Mouse (Mus musculus): ENCODE data around the gene Gm10256. TPM values are rescaled to one million over a fixed set of nuclear protein-coding genes. Genes with fewer than 3 reads are reported as not detected.
"Not testable (repeated sequence)": the region's sequence is repeated elsewhere in the genome, so short reads cannot be mapped to it uniquely, and the experiment has no call there.

The Gm10256 gene
- polyA plus RNA-seq (2012; rRNA removed): not detected in 2 replicates

DNA sequence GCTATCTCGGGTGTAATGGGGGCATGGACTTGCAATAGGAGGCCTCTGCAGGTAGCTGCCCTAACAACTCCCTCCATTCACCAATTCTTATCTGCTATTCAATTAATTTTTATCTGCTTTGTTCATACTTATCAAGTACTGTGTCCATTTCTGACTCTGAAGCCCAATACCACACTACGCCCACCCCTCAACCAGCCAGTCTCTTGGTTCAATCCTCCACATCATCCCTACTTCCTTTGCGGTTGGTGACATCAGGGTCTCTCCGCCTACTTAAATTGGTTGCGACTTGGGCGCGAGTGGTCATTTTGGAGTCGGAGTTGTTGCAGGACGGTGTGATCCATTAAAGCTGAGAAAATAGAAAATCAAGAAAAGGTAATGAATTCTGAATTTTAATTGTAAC, at the start of gene Gm10256, which contains the start of gene Rbmy:
Gene Gm10256, plus strand, starts transcription at position 320 of the 400 bp plus-strand sequence.
Gene Rbmy, plus strand, starts transcription at position 301 of the 400 bp plus-strand sequence.
- not testable (repeated sequence) for H3K27ac ChIP-seq (ENCODE audit: insufficient read depth, low read length); DNase-seq; H3K4me3 ChIP-seq (replicated peaks; ENCODE audit: insufficient read depth, low read depth, low read length); H3K27me3 ChIP-seq (ENCODE audit: control insufficient read depth, insufficient read depth, low read length); H3K4me1 ChIP-seq (ENCODE audit: control insufficient read depth, insufficient read depth, low read length)
- no CpG with 5 or more reads among the region's 9 CpGs for WGBS

DNA sequence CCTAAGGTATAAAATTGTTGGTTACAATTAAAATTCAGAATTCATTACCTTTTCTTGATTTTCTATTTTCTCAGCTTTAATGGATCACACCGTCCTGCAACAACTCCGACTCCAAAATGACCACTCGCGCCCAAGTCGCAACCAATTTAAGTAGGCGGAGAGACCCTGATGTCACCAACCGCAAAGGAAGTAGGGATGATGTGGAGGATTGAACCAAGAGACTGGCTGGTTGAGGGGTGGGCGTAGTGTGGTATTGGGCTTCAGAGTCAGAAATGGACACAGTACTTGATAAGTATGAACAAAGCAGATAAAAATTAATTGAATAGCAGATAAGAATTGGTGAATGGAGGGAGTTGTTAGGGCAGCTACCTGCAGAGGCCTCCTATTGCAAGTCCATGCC, 34.4 kb upstream of the Gm10256 start, which contains the start of gene Gm4064:
Gene Gm4064, minus strand, starts transcription at position 101 of the 400 bp plus-strand sequence.
- no CpG with 5 or more reads among the region's 8 CpGs for WGBS
- not testable (repeated sequence) for H3K4me1 ChIP-seq (ENCODE audit: control insufficient read depth, insufficient read depth, low read length); H3K27ac ChIP-seq (ENCODE audit: insufficient read depth, low read length); DNase-seq; H3K27me3 ChIP-seq (ENCODE audit: control insufficient read depth, insufficient read depth, low read length); H3K4me3 ChIP-seq (replicated peaks; ENCODE audit: insufficient read depth, low read depth, low read length)

DNA sequence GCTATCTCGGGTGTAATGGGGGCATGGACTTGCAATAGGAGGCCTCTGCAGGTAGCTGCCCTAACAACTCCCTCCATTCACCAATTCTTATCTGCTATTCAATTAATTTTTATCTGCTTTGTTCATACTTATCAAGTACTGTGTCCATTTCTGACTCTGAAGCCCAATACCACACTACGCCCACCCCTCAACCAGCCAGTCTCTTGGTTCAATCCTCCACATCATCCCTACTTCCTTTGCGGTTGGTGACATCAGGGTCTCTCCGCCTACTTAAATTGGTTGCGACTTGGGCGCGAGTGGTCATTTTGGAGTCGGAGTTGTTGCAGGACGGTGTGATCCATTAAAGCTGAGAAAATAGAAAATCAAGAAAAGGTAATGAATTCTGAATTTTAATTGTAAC, 70.2 kb downstream of the Gm10256 start, which contains the start of gene Gm10352:
Gene Gm10352, plus strand, starts transcription at position 301 of the 400 bp plus-strand sequence.
- no CpG with 5 or more reads among the region's 9 CpGs for WGBS
- not testable (repeated sequence) for H3K4me3 ChIP-seq (replicated peaks; ENCODE audit: insufficient read depth, low read depth, low read length); H3K27me3 ChIP-seq (ENCODE audit: control insufficient read depth, insufficient read depth, low read length); H3K27ac ChIP-seq (ENCODE audit: insufficient read depth, low read length); DNase-seq; H3K4me1 ChIP-seq (ENCODE audit: control insufficient read depth, insufficient read depth, low read length)

Other genes starting within 250 kb of the Gm10256 start
- not detected in 2 replicates for gene H2al2c, start 231.6 kb upstream of the Gm10256 start, polyA plus RNA-seq (2012; rRNA removed)
- not detected in 2 replicates for gene Sry, start 167.0 kb upstream of the Gm10256 start, polyA plus RNA-seq (2012; rRNA removed)
- gene H2al2b, start 110.0 kb upstream of the Gm10256 start, polyA plus RNA-seq (2012; rRNA removed): not detected in 2 replicates
- not detected in 2 replicates for gene Gm4064, start 34.5 kb upstream of the Gm10256 start, polyA plus RNA-seq (2012; rRNA removed)
- gene Rbmy, start within 50 bp of the Gm10256 start, polyA plus RNA-seq (2012; rRNA removed): not detected in 2 replicates
- gene Gm10352, start 70.3 kb downstream of the Gm10256 start, polyA plus RNA-seq (2012; rRNA removed): not detected in 2 replicates
- not detected in 2 replicates for gene Gm29289, start 101.9 kb downstream of the Gm10256 start, polyA plus RNA-seq (2012; rRNA removed)

Measured in cerebellum, adult 2 months (tissue).